Mouse (Mus musculus) stomach, embryonic 14.5 days (tissue): ENCODE measurements around the gene Gm4779. TPM values are rescaled to one million over a fixed set of nuclear protein-coding genes. Genes with fewer than 3 reads are reported as not detected.
"Not testable (repeated sequence)": the region's sequence is repeated elsewhere in the genome, so short reads cannot be mapped to it uniquely, and the experiment has no call there.

ENCODE experiments used
- ATAC-seq: fragments of 200-750 bp; cut with Nextera tagmentation; 2 replicates; pipeline ENCODE4 v1.8.0; 2017; ENCODE audit warnings: low read depth, moderate TSS enrichment; ENCODE audit not compliant: insufficient number of reproducible peaks, insufficient read depth, low FRiP score
- H3K27ac ChIP-seq: fragments of 300-500 bp; sonication (generic); 2 replicates; pipeline ENCODE4 v1.5.1; 2014; ENCODE audit warnings: mild to moderate bottlenecking, low read length, moderate library complexity, mixed read lengths
- H3K27me3 ChIP-seq: fragments of 300-500 bp; sonication (generic); 2 replicates; pipeline ENCODE4 v1.6.1; 2014; ENCODE audit warnings: low read length, control low read depth, mixed read lengths; ENCODE audit not compliant: control insufficient read depth, insufficient read depth
- H3K36me3 ChIP-seq: fragments of 300-500 bp; sonication (generic); 2 replicates; pipeline ENCODE4 v1.6.1; 2014; ENCODE audit warnings: mild to moderate bottlenecking, control low read depth, low read length, moderate library complexity, mixed read lengths; ENCODE audit not compliant: control insufficient read depth, insufficient read depth
- H3K4me1 ChIP-seq: fragments of 300-500 bp; sonication (generic); 2 replicates; pipeline ENCODE4 v1.6.1; 2014; ENCODE audit warnings: low read length, control low read depth, mixed read lengths; ENCODE audit not compliant: control insufficient read depth, insufficient read depth
- H3K4me2 ChIP-seq: fragments of 300-500 bp; sonication (generic); replicated peaks from 2 replicates; pipeline ENCODE4 v1.6.1; 2014; ENCODE audit warnings: low read depth, low read length, control low read depth
- H3K4me3 ChIP-seq: fragments of 300-500 bp; sonication (generic); 2 replicates; pipeline ENCODE4 v1.5.1; 2014; ENCODE audit warnings: low read depth, low read length, control low read depth
- H3K9ac ChIP-seq: fragments of 300-500 bp; sonication (generic); replicated peaks from 2 replicates; pipeline ENCODE4 v1.6.1; 2014; ENCODE audit warnings: low read depth, mild to moderate bottlenecking, control low read depth, low read length, moderate library complexity, mixed read lengths
- H3K9me3 ChIP-seq: fragments of 300-500 bp; sonication (generic); 2 replicates; pipeline ENCODE4 v1.6.1; 2016; ENCODE audit warnings: low read depth, low read length, control low read depth; ENCODE audit not compliant: control insufficient read depth
- WGBS: fragments of 180-500 bp; shearing (Covaris S2); extraction: QIAGEN DNeasy Blood & Tissue Kit; methylation state at CpG from one replicate; pipeline ENCODE4 v1.1.7; 2014; 5-methylcytosine and 5-hydroxymethylcytosine counted together
- polyA plus RNA-seq: library from polyadenylated mRNA; unstranded; fragments of >200 nt; fragmentation: Nextera tagmentation; extraction: Ambion mirVana; gene quantifications from 2 replicates; pipeline ENCODE4 v1.2.1, GENCODE M21; 2014

Gm4779 gene
- 0.42 TPM in 1 of 2 replicates, not detected in the other for polyA plus RNA-seq

GRCm38 (mm10) chrX:101794342-101794741, at the start of gene Gm4779, which contains the start of gene 8030474K03Rik:
TSS of gene Gm4779 (minus strand) at chrX:101794423.
TSS of gene 8030474K03Rik (plus strand) at chrX:101794656.
- Histone ChIP-seq H3K4me2 (no peak within 1 kb of the TSS), H3K9ac (no peak within 1 kb of the TSS), H3K27ac (no peak within 1 kb of the TSS), H3K4me1 (no peaks in the 10 kb centered on the region), H3K27me3 (no peaks in the 10 kb centered on the region), H3K36me3 (no peaks in the 10 kb centered on the region), H3K4me3 (no peak within 1 kb of the TSS), H3K9me3 (no peaks in the 10 kb centered on the region)
- ATAC-seq = no peak
- WGBS = 91% methylated on average over 35 of the region's 35 CpGs

DNA sequence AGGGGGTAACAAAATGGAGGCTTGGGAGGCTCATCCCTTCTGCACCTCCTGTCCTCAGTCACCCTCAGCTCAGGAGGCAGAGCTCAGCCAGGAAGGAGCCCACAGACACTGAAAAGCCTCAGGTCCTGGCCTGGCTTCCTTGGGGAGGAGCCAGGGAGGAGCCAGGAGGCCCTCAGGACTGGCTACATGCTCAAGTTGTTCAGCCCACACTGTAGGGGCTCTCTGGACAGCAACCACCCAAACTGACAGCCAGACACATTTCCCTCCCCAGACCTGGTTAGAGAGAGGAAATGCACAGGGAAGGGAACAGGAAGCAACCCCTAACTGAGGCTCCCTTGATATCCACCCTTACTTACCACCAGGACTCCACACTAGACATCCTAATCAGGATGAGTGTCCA, 25.8 kb upstream of the Gm4779 start:
- H3K27me3 ChIP-seq, H3K9ac ChIP-seq, H3K4me2 ChIP-seq, H3K4me1 ChIP-seq, H3K27ac ChIP-seq, H3K36me3 ChIP-seq, ATAC-seq, H3K4me3 ChIP-seq, H3K9me3 ChIP-seq: not testable (repeated sequence)

- 42% methylated on average over 1 of the region's 1 CpGs for WGBS
- Histone ChIP-seq H3K4me1 (no peaks in the 10 kb centered on the region), H3K36me3 (no peaks in the 10 kb centered on the region), H3K27ac (no peak overlapping the region), H3K9me3 (no peaks in the 10 kb centered on the region), H3K9ac (no peak overlapping the region), H3K4me3 (no peak overlapping the region), H3K27me3 (no peaks in the 10 kb centered on the region), H3K4me2 (no peak overlapping the region)
- no peak for ATAC-seq
Measured at GRCm38 (mm10) chrX:101819163-101819562, 24.9 kb upstream of the Gm4779 start.

DNA sequence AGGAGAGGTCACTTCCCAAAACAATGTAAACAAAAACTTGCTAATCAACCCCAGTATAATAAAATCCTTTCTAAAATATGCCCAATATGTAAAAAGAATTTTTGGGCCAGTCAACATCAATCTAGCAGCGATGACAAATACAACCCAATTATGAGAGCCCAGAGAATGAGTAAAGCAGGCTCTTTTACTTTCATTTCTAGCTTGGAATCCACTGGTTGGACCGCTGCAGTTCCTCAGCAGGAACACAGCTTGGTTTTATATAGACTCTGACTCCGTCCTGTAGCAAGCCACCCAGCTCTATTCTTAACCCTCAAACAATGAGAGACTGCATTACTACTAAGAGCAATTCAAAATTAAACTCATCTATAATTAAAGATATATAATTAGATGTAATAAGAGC, 17.5 kb upstream of the Gm4779 start:
- 66% methylated on average over 3 of the region's 3 CpGs for WGBS
- H3K4me1 ChIP-seq = no peaks in the 10 kb centered on the region
- no peak overlapping the region for H3K27ac ChIP-seq
- no peaks in the 10 kb centered on the region for H3K27me3 ChIP-seq
- H3K9ac ChIP-seq = no peak overlapping the region
- H3K4me3 ChIP-seq = no peak overlapping the region
- H3K4me2 ChIP-seq = no peak overlapping the region
- no peaks in the 10 kb centered on the region for H3K9me3 ChIP-seq
- no peak for ATAC-seq
- no peaks in the 10 kb centered on the region for H3K36me3 ChIP-seq

GRCm38 (mm10) chrX:101805512-101805911, 11.3 kb upstream of the Gm4779 start:
- no peak for ATAC-seq
- no peak overlapping the region for H3K4me3 ChIP-seq
- WGBS = 24% methylated on average over 2 of the region's 2 CpGs
- no peaks in the 10 kb centered on the region for H3K36me3 ChIP-seq
- H3K9me3 ChIP-seq = no peaks in the 10 kb centered on the region
- H3K4me2 ChIP-seq = no peak overlapping the region
- no peak overlapping the region for H3K27ac ChIP-seq
- H3K4me1 ChIP-seq = no peaks in the 10 kb centered on the region
- H3K27me3 ChIP-seq = no peaks in the 10 kb centered on the region
- H3K9ac ChIP-seq = no peak overlapping the region

DNA sequence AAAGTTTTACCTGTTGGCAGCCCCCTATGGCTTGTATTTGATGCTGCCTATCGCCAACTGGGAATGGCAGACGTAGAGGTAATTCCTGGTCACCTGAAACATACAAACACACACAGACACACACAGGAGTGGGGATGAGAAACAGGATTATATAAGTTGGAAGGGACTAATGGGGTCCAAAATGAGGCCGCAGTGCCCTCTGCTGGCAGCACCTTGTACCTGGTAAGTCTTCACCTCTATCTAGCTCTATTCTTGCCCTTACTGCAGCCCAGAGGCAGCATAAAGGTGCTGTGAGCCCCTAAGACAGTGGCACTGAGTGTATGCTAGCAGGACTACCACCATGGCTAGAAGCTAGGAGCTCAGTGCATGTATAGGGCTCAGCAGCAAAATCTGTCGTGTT, 2.7 kb downstream of the Gm4779 start:
- Histone ChIP-seq H3K9ac (no peak overlapping the region), H3K4me1 (no peaks in the 10 kb centered on the region), H3K9me3 (no peaks in the 10 kb centered on the region), H3K4me2 (no peak overlapping the region), H3K36me3 (no peaks in the 10 kb centered on the region), H3K27me3 (no peaks in the 10 kb centered on the region), H3K27ac (no peak overlapping the region), H3K4me3 (no peak overlapping the region)
- WGBS = 58% methylated on average over 4 of the region's 4 CpGs
- ATAC-seq = no peak

DNA sequence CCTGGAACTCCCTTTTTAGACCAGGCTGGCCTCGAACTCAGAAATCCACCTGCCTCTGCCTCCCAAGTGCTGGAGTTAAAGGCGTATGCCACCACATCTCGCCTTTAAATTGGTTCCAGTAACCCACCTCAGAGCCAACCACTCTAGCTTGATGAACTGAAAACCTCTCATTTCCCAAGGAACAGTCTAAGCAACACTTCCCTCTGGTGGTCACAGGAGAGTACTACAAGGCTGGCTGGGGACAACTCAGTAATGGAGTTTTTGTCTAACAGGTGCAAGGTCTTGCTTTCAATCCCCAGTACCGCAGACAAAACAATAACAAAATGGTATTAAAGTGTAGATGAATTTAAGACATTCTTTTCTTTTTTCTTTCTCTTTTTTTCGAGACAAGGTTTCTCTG, 22.2 kb downstream of the Gm4779 start:
- no peak overlapping the region for H3K27ac ChIP-seq
- H3K9me3 ChIP-seq = no peaks in the 10 kb centered on the region
- 43% methylated on average over 5 of the region's 5 CpGs for WGBS
- no peak overlapping the region for H3K4me3 ChIP-seq
- no peaks in the 10 kb centered on the region for H3K4me1 ChIP-seq
- ATAC-seq = no peak
- H3K36me3 ChIP-seq = no peaks in the 10 kb centered on the region
- no peak overlapping the region for H3K9ac ChIP-seq
- H3K4me2 ChIP-seq = no peak overlapping the region
- no peaks in the 10 kb centered on the region for H3K27me3 ChIP-seq

DNA sequence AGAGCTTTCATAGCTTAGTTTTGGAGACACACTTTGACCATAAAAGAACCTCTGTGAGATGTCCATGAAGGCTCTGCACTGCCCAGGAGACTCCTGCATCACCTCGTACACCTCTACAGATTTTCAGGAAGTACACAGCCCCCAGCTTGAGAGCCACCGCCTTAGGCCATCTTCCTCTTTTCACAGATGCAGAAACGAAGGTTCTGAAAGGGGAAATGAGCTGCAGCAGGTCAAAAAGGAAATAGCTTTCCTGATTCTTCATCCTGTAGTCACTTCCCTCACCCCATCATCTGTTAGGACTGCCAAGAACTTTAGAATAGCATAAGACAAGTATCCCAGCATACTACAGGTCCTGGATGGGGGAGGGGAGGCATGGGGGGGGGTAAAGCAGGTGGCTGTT, 23.9 kb downstream of the Gm4779 start:
- ATAC-seq = no peak
- WGBS = 57% methylated on average over 3 of the region's 3 CpGs
- no peak overlapping the region for H3K4me2 ChIP-seq
- H3K27me3 ChIP-seq = no peaks in the 10 kb centered on the region
- no peak overlapping the region for H3K9ac ChIP-seq
- H3K4me3 ChIP-seq = no peak overlapping the region
- no peaks in the 10 kb centered on the region for H3K36me3 ChIP-seq
- H3K27ac ChIP-seq = no peak overlapping the region
- no peaks in the 10 kb centered on the region for H3K4me1 ChIP-seq
- no peaks in the 10 kb centered on the region for H3K9me3 ChIP-seq

- Histone ChIP-seq H3K9me3 (no peaks in the 10 kb centered on the region), H3K4me1 (no peaks in the 10 kb centered on the region), H3K27ac (no peak overlapping the region), H3K4me3 (no peak overlapping the region), H3K27me3 (no peaks in the 10 kb centered on the region), H3K36me3 (no peaks in the 10 kb centered on the region), H3K4me2 (no peak overlapping the region), H3K9ac (no peak overlapping the region)
- ATAC-seq = no peak
- 55% methylated on average over 2 of the region's 2 CpGs for WGBS
Measured at GRCm38 (mm10) chrX:101769478-101769877, 24.7 kb downstream of the Gm4779 start.
